Mouse (Mus musculus) neural tube, embryonic 11.5 days (tissue): ENCODE results near the gene Psmb6. TPM values are rescaled to one million over a fixed set of nuclear protein-coding genes. Genes with fewer than 3 reads are reported as not detected.
"Not testable (repeated sequence)": the region's sequence is repeated elsewhere in the genome, so short reads cannot be mapped to it uniquely, and the experiment has no call there.

ENCODE experiments used
- ATAC-seq: fragments of 200-750 bp; cut with Nextera tagmentation; 2 replicates; pipeline ENCODE4 v1.8.0; 2017; ENCODE audit warnings: moderate number of reproducible peaks, mild to moderate bottlenecking, moderate TSS enrichment, moderate library complexity; ENCODE audit not compliant: insufficient read depth, low FRiP score, low TSS enrichment
- DNase-seq: peaks from one replicate; pipeline ENCODE4 v3.0.0-alpha.2; 2015; ENCODE audit warnings: low spot score
- H3K27ac ChIP-seq: fragments of 300-500 bp; sonication (generic); 2 replicates; pipeline ENCODE4 v1.5.1; 2014; ENCODE audit warnings: low read depth, mild to moderate bottlenecking, low read length
- H3K27me3 ChIP-seq: fragments of 300-500 bp; sonication (generic); 2 replicates; pipeline ENCODE4 v1.6.1; 2014; ENCODE audit warnings: mild to moderate bottlenecking, low read length, mixed read lengths; ENCODE audit not compliant: control insufficient read depth, insufficient read depth
- H3K36me3 ChIP-seq: fragments of 300-500 bp; sonication (generic); 2 replicates; pipeline ENCODE4 v1.6.1; 2014; ENCODE audit warnings: mild to moderate bottlenecking, low read length, moderate library complexity, mixed read lengths; ENCODE audit not compliant: control insufficient read depth, insufficient read depth
- H3K4me1 ChIP-seq: fragments of 300-500 bp; sonication (generic); 2 replicates; pipeline ENCODE4 v1.6.1; 2014; ENCODE audit warnings: low read length, mixed read lengths; ENCODE audit not compliant: control insufficient read depth, insufficient read depth
- H3K4me2 ChIP-seq: fragments of 300-500 bp; sonication (generic); 2 replicates; pipeline ENCODE4 v1.6.1; 2014; ENCODE audit warnings: low read depth, mild to moderate bottlenecking, moderate library complexity
- H3K4me3 ChIP-seq: fragments of 300-500 bp; sonication (generic); 2 replicates; pipeline ENCODE4 v1.5.1; 2014; ENCODE audit warnings: low read depth, low read length
- H3K9ac ChIP-seq: fragments of 300-500 bp; sonication (generic); 2 replicates; pipeline ENCODE4 v1.6.1; 2014; ENCODE audit warnings: mild to moderate bottlenecking, low read length
- H3K9me3 ChIP-seq: fragments of 300-500 bp; sonication (generic); 2 replicates; pipeline ENCODE4 v1.6.1; 2016; ENCODE audit warnings: low read length; ENCODE audit not compliant: control insufficient read depth
- WGBS: fragments of 180-500 bp; shearing (Covaris S2); extraction: QIAGEN DNeasy Blood & Tissue Kit; methylation state at CpG from one replicate; pipeline ENCODE4 v1.1.7; 2014; 5-methylcytosine and 5-hydroxymethylcytosine counted together
- polyA plus RNA-seq: library from polyadenylated mRNA; unstranded; fragments of >200 nt; fragmentation: Nextera tagmentation; extraction: Ambion mirVana; gene quantifications from 2 replicates; pipeline ENCODE4 v1.2.1, GENCODE M21; 2014

The Psmb6 gene
- polyA plus RNA-seq, 1 experiment from 2014 or later: 923 TPM

GRCm38 (mm10) chr11:70518436-70518835 is 6.7 kb upstream of the Psmb6 start:
- no peaks in the 10 kb centered on the region for H3K36me3 ChIP-seq
- no peak overlapping the region for H3K9ac ChIP-seq
- no peaks in the 10 kb centered on the region for H3K4me1 ChIP-seq
- no peak for DNase-seq
- H3K27me3 ChIP-seq: no peaks in the 10 kb centered on the region
- 43% methylated on average over 1 of the region's 1 CpGs for WGBS
- no peak overlapping the region for H3K4me2 ChIP-seq
- no peak overlapping the region for H3K27ac ChIP-seq
- H3K9me3 ChIP-seq: no peaks in the 10 kb centered on the region
- ATAC-seq: no peak
- no peak overlapping the region for H3K4me3 ChIP-seq

GRCm38 (mm10) chr11:70518923-70519322 is 6.2 kb upstream of the Psmb6 start, which contains the start of gene Gltpd2:
TSS of gene Gltpd2 (plus strand) at chr11:70519196.
- H3K4me3 ChIP-seq: peak within 1 kb of the TSS; percentile 22; the same call in 1 of the 2 replicates

DNA sequence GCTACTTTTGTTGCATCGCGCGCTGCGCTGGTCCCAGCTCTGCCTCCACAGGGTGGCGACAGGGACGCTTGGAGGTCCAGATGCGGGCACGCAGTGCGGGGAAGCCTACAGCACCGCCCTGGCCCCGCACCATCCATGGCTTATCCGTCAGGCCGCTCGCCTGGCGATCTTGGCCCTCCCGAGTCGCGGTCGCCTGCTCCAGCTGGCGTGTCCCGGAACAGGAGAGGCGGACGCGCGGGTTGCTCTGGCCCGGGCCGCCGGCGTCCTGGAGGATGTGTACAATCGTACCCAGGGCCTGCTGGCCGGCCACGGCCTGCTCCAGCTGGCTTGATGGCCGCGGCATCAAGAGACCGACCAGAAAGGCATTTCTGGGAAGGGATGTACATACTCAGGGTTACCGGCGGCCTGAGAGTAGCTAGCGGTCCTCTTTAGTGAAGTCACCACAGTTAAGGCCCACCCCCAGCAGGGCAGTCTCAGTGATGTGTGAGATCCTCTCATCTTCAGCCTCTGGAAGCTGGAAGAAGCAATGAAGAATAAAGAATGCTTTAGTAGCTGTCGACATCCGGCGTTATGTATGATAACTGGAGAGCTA is 4.9 kb upstream of the Psmb6 start:
- Histone ChIP-seq H3K9ac (peak overlapping the region; percentile 59), H3K4me1 (no peaks in the 10 kb centered on the region), H3K4me3 (peak overlapping the region; percentile 22; the same call in 1 of the 2 replicates), H3K27me3 (no peaks in the 10 kb centered on the region), H3K4me2 (peak overlapping the region; percentile 37), H3K36me3 (no peaks in the 10 kb centered on the region), H3K9me3 (no peaks in the 10 kb centered on the region), H3K27ac (no peak overlapping the region)
- WGBS: 10% methylated on average over 41 of the region's 41 CpGs
- DNase-seq (peak; percentile 55), ATAC-seq (0 out of 2 replicates have a peak, but pooled peaks have one; percentile 27)

More at GRCm38 (mm10) chr11:70518923-70519322, 6.2 kb upstream of the Psmb6 start, which contains the start of gene Gltpd2:
- no peak for DNase-seq
- no peaks in the 10 kb centered on the region for H3K9me3 ChIP-seq
- H3K27me3 ChIP-seq: no peaks in the 10 kb centered on the region
- H3K27ac ChIP-seq: no peak within 1 kb of the TSS
- no peaks in the 10 kb centered on the region for H3K4me1 ChIP-seq
- peak within 1 kb of the TSS; percentile 37 for H3K4me2 ChIP-seq
- no peak for ATAC-seq
- peak within 1 kb of the TSS; percentile 59 for H3K9ac ChIP-seq
- 76% methylated on average over 10 of the region's 10 CpGs for WGBS
- no peaks in the 10 kb centered on the region for H3K36me3 ChIP-seq

GRCm38 (mm10) chr11:70523306-70523989 is 1.7 kb upstream of the Psmb6 start:
- not testable (repeated sequence) for H3K4me2 ChIP-seq, ATAC-seq

DNA sequence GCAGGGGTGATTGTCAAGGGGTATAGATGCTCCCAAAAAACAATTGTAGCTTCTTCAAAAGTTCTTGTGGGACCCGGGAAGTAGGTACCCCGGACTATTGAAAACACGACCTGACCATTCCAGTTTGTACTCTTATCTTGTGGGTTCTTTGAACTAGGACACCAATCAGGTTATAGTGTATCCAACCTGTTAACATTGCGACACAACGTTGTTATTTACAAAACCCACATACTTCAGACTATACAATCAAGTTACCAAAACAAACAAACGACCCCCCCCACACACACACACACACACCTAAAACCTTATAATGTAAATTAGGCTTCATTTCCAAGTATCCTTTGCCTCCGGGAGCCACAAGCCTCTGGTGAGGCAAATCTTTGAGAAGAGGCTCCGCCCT is 385 bp upstream of the Psmb6 start:
- no peaks in the 10 kb centered on the region for H3K9me3 ChIP-seq
- ATAC-seq (no peak; the same call in 1 of the 2 replicates), DNase-seq (no peak)
- H3K36me3 ChIP-seq: peaks cover 9% of the 10 kb centered on the region
- no peaks in the 10 kb centered on the region for H3K27me3 ChIP-seq
- H3K4me2 ChIP-seq: peak overlapping the region; percentile 40
- H3K4me1 ChIP-seq: peaks cover 5% of the 10 kb centered on the region; the same call in 1 of the 2 replicates
- no peak overlapping the region for H3K9ac ChIP-seq
- peak overlapping the region; percentile 3; the same call in 1 of the 2 replicates for H3K4me3 ChIP-seq
- no peak overlapping the region for H3K27ac ChIP-seq
- 7% methylated on average over 8 of the region's 8 CpGs for WGBS

More at GRCm38 (mm10) chr11:70523306-70523989, 1.7 kb upstream of the Psmb6 start:
- H3K4me1 ChIP-seq, H3K9ac ChIP-seq, H3K27me3 ChIP-seq, H3K4me3 ChIP-seq, H3K36me3 ChIP-seq, H3K9me3 ChIP-seq, H3K27ac ChIP-seq: not testable (repeated sequence)
- DNase-seq: peak; percentile 18
- 93% methylated on average over 8 of the region's 8 CpGs for WGBS

GRCm38 (mm10) chr11:70525726-70526125 is 559 bp downstream of the Psmb6 start:
- Histone ChIP-seq H3K4me3 (peak overlapping the region; percentile 82), H3K36me3 (peaks cover 9% of the 10 kb centered on the region), H3K4me2 (peak overlapping the region; percentile 74), H3K9ac (peak overlapping the region; percentile 70), H3K27me3 (no peaks in the 10 kb centered on the region), H3K27ac (no peak overlapping the region), H3K9me3 (no peaks in the 10 kb centered on the region), H3K4me1 (peaks cover 5% of the 10 kb centered on the region; the same call in 1 of the 2 replicates)
- 4% methylated on average over 12 of the region's 12 CpGs for WGBS
- DNase-seq (no peak), ATAC-seq (peak; percentile 29)

- WGBS: 90% methylated on average over 12 of the region's 12 CpGs
- peak overlapping the region; percentile 82 for H3K4me3 ChIP-seq
- peak overlapping the region; percentile 74 for H3K4me2 ChIP-seq
- H3K27ac ChIP-seq: no peak overlapping the region
- no peaks in the 10 kb centered on the region for H3K9me3 ChIP-seq
- H3K4me1 ChIP-seq: peaks cover 5% of the 10 kb centered on the region; the same call in 1 of the 2 replicates
- H3K9ac ChIP-seq: no peak overlapping the region
- H3K36me3 ChIP-seq: peaks cover 9% of the 10 kb centered on the region
- no peaks in the 10 kb centered on the region for H3K27me3 ChIP-seq
- DNase-seq (no peak), ATAC-seq (no peak)
Observed at GRCm38 (mm10) chr11:70526211-70526610, 1.0 kb downstream of the Psmb6 start.

DNA sequence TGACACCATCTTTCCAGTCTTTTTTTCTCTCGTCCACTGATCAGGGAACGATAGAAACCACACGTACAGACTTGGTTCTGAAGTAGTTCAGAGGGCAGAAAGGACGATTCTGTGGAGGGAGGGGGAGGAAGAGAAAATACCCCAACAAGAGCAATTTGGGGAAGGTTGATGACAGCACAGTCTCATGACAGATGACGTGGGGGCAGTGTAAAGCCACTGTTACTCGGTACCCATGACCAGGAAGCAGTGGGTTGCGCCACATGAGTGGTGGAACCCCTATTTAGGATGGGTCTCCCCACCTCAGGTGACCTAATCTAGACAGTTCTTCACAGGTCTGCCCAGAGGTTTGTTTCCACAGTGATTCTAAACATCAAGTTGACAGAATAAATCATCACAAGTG is 3.4 kb downstream of the Psmb6 start:
- 90% methylated on average over 7 of the region's 7 CpGs for WGBS
- ATAC-seq (no peak), DNase-seq (no peak)
- Histone ChIP-seq H3K4me2 (no peak overlapping the region), H3K4me1 (peaks cover 5% of the 10 kb centered on the region; the same call in 1 of the 2 replicates), H3K4me3 (no peak overlapping the region), H3K9me3 (no peaks in the 10 kb centered on the region), H3K9ac (no peak overlapping the region), H3K27ac (no peak overlapping the region), H3K36me3 (peaks cover 9% of the 10 kb centered on the region), H3K27me3 (no peaks in the 10 kb centered on the region)
